Mouse (Mus musculus): Measurements from ENCODE around the gene Spata19. TPM values are rescaled to one million over a fixed set of nuclear protein-coding genes. Genes with fewer than 3 reads are reported as not detected.

Spata19 gene
- polyA plus RNA-seq, 1 experiment from 2014 or later = 0.27 TPM

Other genes starting within 250 kb of the Spata19 start
- 66.6 and 72.1 TPM in 2 replicates for gene Jam3, start 241.4 kb upstream of the Spata19 start, polyA plus RNA-seq (2014; fragmentation: Nextera tagmentation; extraction: Ambion mirVana)
- 5.1 and 7.5 TPM in 2 replicates for gene Igsf9b, start 97.6 kb upstream of the Spata19 start, polyA plus RNA-seq (2014; fragmentation: Nextera tagmentation; extraction: Ambion mirVana)